14 mouse cellular contexts compared by ENCODE assay signal in genomic region chr7:75826360-75827103, GRCm38 (mm10). TPM values are rescaled to one million over a fixed set of nuclear protein-coding genes. Genes with fewer than 3 reads are reported as not detected.
DNase-seq lines count a peak whose midpoint lies in the region; ATAC-seq and TF ChIP-seq lines count a peak whose summit lies in the region.
"Had no signal": no experiment of that assay in that cellular context is flagged by ENCODE, and none has a peak within 500 bp of the region (broad histone marks: within the 10 kb centered on the region; RNA-seq: fewer than 3 reads in every experiment).

No protein-coding gene starts in this region.

- no peak for TF ChIP-seq CTCF in liver, postnatal 0 days (IDR thresholded peaks at IDR 0.05; ENCODE audit: low read depth)

- no peaks in the 10 kb centered on the region for H3K9me3 ChIP-seq in forebrain, embryonic 12.5 days
- no peaks in the 10 kb centered on the region for H3K9me3 ChIP-seq in forebrain, embryonic 15.5 days
- no peaks in the 10 kb centered on the region for H3K9me3 ChIP-seq in intestine, embryonic 15.5 days
- H3K9me3 ChIP-seq in intestine, embryonic 16.5 days (ENCODE audit: control insufficient read depth, low read length): no peaks in the 10 kb centered on the region
- H3K9me3 ChIP-seq in liver, postnatal 0 days (ENCODE audit: low read length): no peaks in the 10 kb centered on the region
- H3K9me3 ChIP-seq: embryonic facial prominence, embryonic 15.5 days; forebrain, embryonic 13.5 days had no signal

- H3K27ac ChIP-seq in forebrain, embryonic 12.5 days: 0 out of 2 replicates have a peak overlapping the region, but pooled peaks have one; percentile 9
- no peak overlapping the region for H3K27ac ChIP-seq in forebrain, embryonic 15.5 days (replicated peaks)
- H3K27ac ChIP-seq in intestine, embryonic 15.5 days: no peak overlapping the region
- no peak overlapping the region for H3K27ac ChIP-seq in intestine, embryonic 16.5 days (ENCODE audit: low read length)
- H3K27ac ChIP-seq in liver, postnatal 0 days (ENCODE audit: low read depth): peak overlapping the region; percentile 52; the same call in 1 of the 2 replicates
- H3K27ac ChIP-seq: embryonic facial prominence, embryonic 15.5 days; forebrain, embryonic 13.5 days; kidney, postnatal 0 days; macrophage had no signal

- intact Hi-C loops in left cerebral cortex, postnatal 10 days (cut with DNase I): loop anchor here (5.0 kb wide), 1 partner anchor 89 kb away; no protein-coding TSS in a partner anchor

- no peaks in the 10 kb centered on the region for H3K27me3 ChIP-seq in forebrain, embryonic 12.5 days
- no peaks in the 10 kb centered on the region for H3K27me3 ChIP-seq in forebrain, embryonic 15.5 days
- no peaks in the 10 kb centered on the region for H3K27me3 ChIP-seq in intestine, embryonic 15.5 days (replicated peaks)
- no peaks in the 10 kb centered on the region for H3K27me3 ChIP-seq in intestine, embryonic 16.5 days (replicated peaks; ENCODE audit: control insufficient read depth, insufficient read depth, low read length)
- H3K27me3 ChIP-seq in liver, postnatal 0 days (ENCODE audit: insufficient read depth, low read length): no peaks in the 10 kb centered on the region
- H3K27me3 ChIP-seq: embryonic facial prominence, embryonic 15.5 days; forebrain, embryonic 13.5 days had no signal

- no peaks in the 10 kb centered on the region for H3K4me1 ChIP-seq in forebrain, embryonic 12.5 days
- no peaks in the 10 kb centered on the region for H3K4me1 ChIP-seq in forebrain, embryonic 15.5 days
- 0 out of 2 replicates have a peak, but pooled peaks cover 3% of the 10 kb centered on the region for H3K4me1 ChIP-seq in intestine, embryonic 15.5 days (replicated peaks)
- 0 out of 2 replicates have a peak, but pooled peaks cover 3% of the 10 kb centered on the region for H3K4me1 ChIP-seq in intestine, embryonic 16.5 days (ENCODE audit: control insufficient read depth, insufficient read depth, low read length)
- peaks cover 31% of the 10 kb centered on the region for H3K4me1 ChIP-seq in liver, postnatal 0 days (ENCODE audit: insufficient read depth)
- H3K4me1 ChIP-seq: embryonic facial prominence, embryonic 15.5 days; forebrain, embryonic 13.5 days had no signal

- no peak for ATAC-seq in forebrain, embryonic 12.5 days (ENCODE audit: low FRiP score)
- no peak for ATAC-seq in forebrain, embryonic 15.5 days (replicated peaks)
- ATAC-seq in intestine, embryonic 15.5 days: 0 out of 2 replicates have a peak, but pooled peaks have one; percentile 16
- ATAC-seq in intestine, embryonic 16.5 days: no peak
- no peak for ATAC-seq in liver, postnatal 0 days

- no peak for TF ChIP-seq EP300 in liver, postnatal 0 days (IDR thresholded peaks at IDR 0.05; ENCODE audit: low read depth)

- no peaks in the 10 kb centered on the region for H3K36me3 ChIP-seq in forebrain, embryonic 12.5 days (replicated peaks)
- H3K36me3 ChIP-seq in forebrain, embryonic 15.5 days: no peaks in the 10 kb centered on the region
- no peaks in the 10 kb centered on the region for H3K36me3 ChIP-seq in intestine, embryonic 15.5 days
- no peaks in the 10 kb centered on the region for H3K36me3 ChIP-seq in intestine, embryonic 16.5 days (ENCODE audit: control insufficient read depth, insufficient read depth, low read length)
- no peaks in the 10 kb centered on the region for H3K36me3 ChIP-seq in liver, postnatal 0 days (replicated peaks; ENCODE audit: insufficient read depth, low read length)
- H3K36me3 ChIP-seq: embryonic facial prominence, embryonic 15.5 days had no signal

- DNase-seq in NIH3T3 (ENCODE audit: low read depth): peak; percentile 1
- no peak for DNase-seq in liver, postnatal 0 days
- no peak for DNase-seq in cerebellum, adult 9-11 months
- DNase-seq in left cerebral cortex, postnatal 10 days (ENCODE audit: extremely low spot score in 1 of 2, low spot score in 2 of 2): no peak
- DNase-seq: cerebellum, postnatal 36 days; thymus, postnatal 14 days had no signal

- H3K4me2 ChIP-seq in forebrain, embryonic 12.5 days: no peak overlapping the region
- H3K4me2 ChIP-seq in forebrain, embryonic 15.5 days (replicated peaks): no peak overlapping the region
- H3K4me2 ChIP-seq in intestine, embryonic 15.5 days (replicated peaks): no peak overlapping the region
- H3K4me2 ChIP-seq in intestine, embryonic 16.5 days (ENCODE audit: low read depth, low read length): no peak overlapping the region
- H3K4me2 ChIP-seq in liver, postnatal 0 days (ENCODE audit: low read depth, low read length): no peak overlapping the region
- H3K4me2 ChIP-seq: embryonic facial prominence, embryonic 15.5 days; forebrain, embryonic 13.5 days had no signal

- WGBS in forebrain, embryonic 12.5 days: 74% methylated on average over 3 of the region's 4 CpGs
- 67% methylated on average over 3 of the region's 4 CpGs for WGBS in forebrain, embryonic 15.5 days
- WGBS in intestine, embryonic 15.5 days: 21% methylated on average over 3 of the region's 4 CpGs
- WGBS in intestine, embryonic 16.5 days: 30% methylated on average over 4 of the region's 4 CpGs
- 38% methylated on average over 3 of the region's 4 CpGs for WGBS in liver, postnatal 0 days (ENCODE audit: insufficient replicate concordance)

- H3K9ac ChIP-seq in forebrain, embryonic 12.5 days: no peak overlapping the region
- no peak overlapping the region for H3K9ac ChIP-seq in forebrain, embryonic 15.5 days (replicated peaks)
- H3K9ac ChIP-seq in intestine, embryonic 15.5 days: no peak overlapping the region
- no peak overlapping the region for H3K9ac ChIP-seq in intestine, embryonic 16.5 days (ENCODE audit: low read depth, low read length)
- no peak overlapping the region for H3K9ac ChIP-seq in liver, postnatal 0 days (replicated peaks)
- H3K9ac ChIP-seq: embryonic facial prominence, embryonic 15.5 days; forebrain, embryonic 13.5 days had no signal

- no peak overlapping the region for H3K4me3 ChIP-seq in forebrain, embryonic 12.5 days (replicated peaks)
- H3K4me3 ChIP-seq in forebrain, embryonic 15.5 days: no peak overlapping the region
- H3K4me3 ChIP-seq in intestine, embryonic 15.5 days (replicated peaks): no peak overlapping the region
- no peak overlapping the region for H3K4me3 ChIP-seq in intestine, embryonic 16.5 days (ENCODE audit: low read length)
- H3K4me3 ChIP-seq in liver, postnatal 0 days (ENCODE audit: low read depth, low read length): no peak overlapping the region
- H3K4me3 ChIP-seq: embryonic facial prominence, embryonic 15.5 days; forebrain, embryonic 13.5 days had no signal

RNA-seq across cellular contexts. Expression of gene Klhl25, which starts 21.6 kb away (rescaled TPM):
- polyA plus RNA-seq in forebrain, embryonic 12.5 days (2016; fragmentation: Nextera tagmentation; extraction: Ambion mirVana): 24.8 and 25.6 TPM in 2 replicates
- polyA plus RNA-seq in forebrain, embryonic 15.5 days (2015; fragmentation: Nextera tagmentation; extraction: Ambion mirVana): 40.1 and 42.8 TPM in 2 replicates
- 10.2 and 11.9 TPM in 2 replicates for polyA plus RNA-seq in intestine, embryonic 15.5 days (2015; fragmentation: Nextera tagmentation; extraction: Ambion mirVana)
- polyA plus RNA-seq in intestine, embryonic 16.5 days (2015; fragmentation: Nextera tagmentation; extraction: Ambion mirVana): 9.5 and 10.4 TPM in 2 replicates
- 13.0 and 13.5 TPM in 2 replicates for polyA plus RNA-seq in liver, postnatal 0 days (2015; fragmentation: Nextera tagmentation; extraction: Ambion mirVana)
- 10 to 100 TPM; 13.3 to 18.5 TPM for total RNA-seq in left cerebral cortex, postnatal 10 days (2021)

Comparison
In these comparisons a context has a peak if more than half of its experiments do, and no peak if none do; other contexts are left out.
1. H3K27ac ChIP-seq: peak in forebrain, embryonic 12.5 days (single experiment) and liver, postnatal 0 days (single experiment); none in forebrain, embryonic 15.5 days (single experiment), intestine, embryonic 15.5 days (single experiment) and intestine, embryonic 16.5 days (single experiment).